Mouse (Mus musculus): ENCODE measurements around the gene Rinl. TPM values are rescaled to one million over a fixed set of nuclear protein-coding genes. Genes with fewer than 3 reads are reported as not detected.

Rinl gene
- polyA plus RNA-seq (2014; fragmentation: Illumina TruSeq; extraction: RNeasy Lipid Tissue Mini Kit (QIAGEN cat#74804); ENCODE audit: low read depth, low replicate concordance) = 0.48 TPM

DNA sequence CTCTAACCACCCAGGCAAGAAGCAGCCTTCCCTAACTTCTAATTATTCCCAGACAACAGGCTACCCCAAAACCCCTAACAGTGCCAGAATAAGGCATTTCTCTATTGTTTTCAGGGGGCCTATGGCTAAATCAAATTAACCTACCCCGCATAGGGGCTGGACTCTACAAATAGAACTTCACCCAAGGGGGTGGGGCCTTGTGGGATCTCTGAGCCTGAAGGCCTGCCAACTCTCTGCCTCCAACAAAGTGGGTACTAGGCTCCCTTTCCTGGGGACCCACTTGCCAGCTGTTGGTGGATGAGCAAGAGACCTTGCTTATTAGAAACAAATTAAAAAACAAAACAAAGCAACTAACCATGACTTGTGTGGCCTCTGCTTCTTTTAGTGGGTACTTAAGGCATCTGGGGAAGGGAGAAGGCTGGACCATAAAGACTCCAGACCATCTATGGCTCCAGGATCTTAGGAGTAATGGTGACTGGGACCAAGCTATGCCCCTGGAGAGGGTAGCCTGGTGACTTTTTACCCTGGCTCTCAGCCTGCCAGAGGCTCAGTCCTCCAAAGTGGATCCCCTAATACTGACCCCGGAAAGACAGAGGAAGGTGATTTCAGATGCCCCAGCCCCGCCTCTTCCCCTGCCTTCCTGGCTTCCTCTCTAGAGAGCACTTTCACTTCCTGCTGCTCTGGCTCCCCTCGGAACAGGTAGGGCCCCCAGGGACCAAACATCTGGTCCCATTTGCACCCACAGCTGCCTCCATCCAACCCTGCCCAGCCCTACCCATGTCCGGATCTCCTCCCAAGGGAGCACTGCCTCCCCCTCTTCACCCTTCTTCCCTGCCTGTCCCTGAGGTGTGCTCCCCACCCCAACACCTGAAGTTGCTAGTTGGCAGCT, at the start of gene Rinl:
Gene Rinl, plus strand, starts transcription at position 663 of the 889 bp plus-strand sequence.

DNA sequence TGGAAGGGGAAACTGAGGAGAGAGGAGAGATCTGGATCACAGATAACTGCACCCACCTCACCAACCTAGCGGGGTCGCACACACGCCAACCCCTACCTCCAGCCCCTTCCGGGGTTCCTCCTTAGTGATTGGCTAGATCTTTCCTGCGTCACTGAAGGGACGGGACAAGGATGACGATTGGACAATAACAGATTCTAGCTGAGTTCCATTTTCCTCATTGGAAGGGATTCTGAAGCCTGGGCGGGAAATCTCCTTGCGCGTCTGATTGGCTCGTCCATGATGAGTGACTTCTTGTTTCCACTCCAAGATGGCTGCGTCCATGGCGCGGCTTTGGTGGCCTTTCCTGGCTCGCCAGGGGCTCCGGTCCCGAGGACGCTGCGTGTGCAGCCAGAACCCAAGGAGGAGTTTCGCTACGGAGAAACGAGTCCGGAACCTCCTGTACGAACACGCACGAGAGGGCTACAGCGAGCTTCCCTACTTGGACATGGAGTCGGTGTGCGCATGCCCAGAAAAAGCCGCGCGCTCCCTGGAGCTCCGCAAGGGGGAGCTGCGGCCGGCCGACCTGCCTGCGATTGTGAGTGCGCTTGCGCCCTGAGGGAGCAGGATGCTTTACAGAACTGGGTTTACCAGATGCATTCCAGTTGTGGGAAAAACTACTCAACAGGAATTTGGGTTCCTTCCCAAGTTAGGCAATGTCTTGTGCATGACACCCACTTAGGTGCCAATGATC, 46.9 kb upstream of the Rinl start, which contains the start of the genes Mrps12 and Sars2:
Gene Mrps12, minus strand, starts transcription at position 112 of the 730 bp plus-strand sequence.
Gene Sars2, plus strand, starts transcription at position 284 of the 730 bp plus-strand sequence.

DNA sequence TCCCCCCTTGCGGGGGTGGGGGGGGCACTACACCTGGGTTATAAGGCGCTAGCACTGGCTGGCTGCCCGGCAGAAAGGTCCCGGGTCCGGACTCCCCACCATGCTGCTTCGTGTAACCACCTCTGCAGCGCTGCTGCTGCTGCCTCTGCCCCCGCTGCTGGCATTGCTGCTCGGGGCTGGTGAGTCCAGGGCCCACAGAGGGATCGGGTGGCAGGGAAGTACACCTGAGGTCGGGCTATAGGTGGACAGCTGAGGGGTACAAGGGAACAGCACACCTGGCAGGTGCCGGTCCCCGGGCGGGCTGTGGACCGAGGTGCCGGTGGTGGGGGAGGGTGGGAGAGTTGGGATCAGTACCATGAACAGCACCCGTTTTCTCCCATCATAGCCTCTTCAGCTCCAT, 32.7 kb upstream of the Rinl start, which contains the start of gene Ccer2:
Gene Ccer2, plus strand, starts transcription at position 96 of the 400 bp plus-strand sequence.

DNA sequence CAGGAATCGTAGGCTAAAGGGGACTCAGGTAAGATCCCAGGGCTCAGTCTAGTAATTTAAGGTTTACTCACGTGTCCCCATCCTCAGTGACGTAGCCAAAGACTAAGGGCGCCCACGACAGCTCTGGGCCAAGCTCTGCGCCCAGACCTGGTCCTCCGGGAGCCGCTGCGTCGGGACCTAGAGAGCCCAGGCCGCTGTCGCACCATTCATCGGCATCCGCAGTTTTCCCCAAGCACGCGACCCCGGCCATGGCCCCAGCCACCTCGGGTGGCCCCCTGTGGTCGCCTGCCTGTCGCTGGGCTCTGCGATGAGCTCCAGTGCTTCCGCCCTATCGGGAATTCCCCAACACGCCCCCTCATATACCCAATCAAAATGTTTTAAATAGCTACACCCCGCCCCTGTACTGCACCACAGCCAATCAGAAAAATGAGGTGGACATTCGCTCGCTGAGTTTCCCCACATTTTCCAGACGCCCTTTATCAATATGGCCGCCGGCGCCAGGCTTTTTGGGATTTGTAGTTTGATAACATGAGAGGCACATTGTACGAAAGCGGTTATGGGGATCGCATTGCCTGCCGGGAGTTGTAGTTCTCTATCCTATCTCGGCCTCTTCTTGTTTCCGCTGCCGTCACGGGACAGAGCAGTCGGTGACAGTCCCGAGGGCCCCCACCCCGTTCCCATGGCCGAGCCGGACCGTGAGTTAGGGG, 22.4 kb upstream of the Rinl start, which contains the start of gene Sirt2:
Gene Sirt2, plus strand, starts transcription at position 563 of the 707 bp plus-strand sequence.

DNA sequence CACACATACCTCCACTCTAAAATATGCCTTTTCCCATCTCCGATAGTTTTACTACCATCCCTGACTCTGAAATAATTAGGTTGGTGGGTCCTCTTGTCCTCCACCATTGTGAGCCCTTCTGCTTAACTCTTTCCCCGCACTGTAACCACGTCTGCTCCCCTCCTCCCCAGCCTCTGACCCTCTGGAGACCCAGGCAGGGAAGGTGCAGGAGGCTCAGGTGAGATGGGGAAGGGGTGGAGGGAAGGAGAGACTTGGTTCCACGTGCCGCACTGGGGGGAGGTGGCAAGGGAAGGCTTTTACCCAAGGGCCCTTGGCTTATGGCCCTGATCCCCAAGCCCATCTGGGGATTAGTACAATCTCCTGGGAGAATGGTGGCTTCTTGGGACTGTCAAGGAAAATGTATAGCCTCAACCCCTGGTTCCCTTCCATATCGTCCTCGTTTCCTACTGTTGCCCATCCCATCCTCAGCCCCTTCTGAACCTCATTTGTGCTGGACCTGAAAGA, 21.3 kb upstream of the Rinl start, which contains the start of gene Nfkbib:
Gene Nfkbib, minus strand, starts transcription at position 51 of the 504 bp plus-strand sequence.

DNA sequence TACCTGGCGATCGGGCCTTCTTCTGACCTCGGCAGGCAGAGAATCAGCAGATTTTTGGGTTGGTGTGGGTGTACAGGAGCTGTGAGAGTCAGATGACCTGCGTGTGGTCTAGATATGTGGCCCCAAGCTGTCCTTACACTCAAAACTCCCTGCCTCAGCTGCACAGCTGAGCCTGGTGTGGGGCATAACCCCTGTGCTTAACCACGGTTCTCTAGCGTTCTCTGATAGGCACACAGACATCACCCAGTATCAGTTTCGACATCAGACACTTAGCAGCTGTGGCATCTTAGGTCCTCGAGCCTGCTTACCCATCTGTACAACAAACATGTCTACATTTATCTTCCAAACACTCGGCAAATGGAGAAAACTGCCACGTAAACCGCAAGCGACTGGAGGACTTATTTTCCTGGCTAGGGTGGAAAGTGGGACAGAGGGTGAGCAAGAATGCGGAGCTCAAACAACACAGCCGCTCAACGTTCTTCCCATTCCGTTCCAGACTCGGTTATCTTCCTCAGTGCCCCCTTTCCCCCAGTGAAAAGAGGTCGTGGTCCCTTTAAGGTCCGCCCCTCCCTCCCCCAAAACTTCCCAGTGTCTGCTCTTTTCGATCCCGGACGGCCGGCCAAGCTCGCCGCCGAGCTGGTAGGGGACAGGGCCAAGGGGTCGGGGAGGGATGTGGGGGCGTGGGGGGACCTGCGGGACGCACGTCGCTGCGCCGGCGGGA, 19.6 kb downstream of the Rinl start, which contains the start of gene Hnrnpl:
Gene Hnrnpl, plus strand, starts transcription at position 321 of the 721 bp plus-strand sequence.

DNA sequence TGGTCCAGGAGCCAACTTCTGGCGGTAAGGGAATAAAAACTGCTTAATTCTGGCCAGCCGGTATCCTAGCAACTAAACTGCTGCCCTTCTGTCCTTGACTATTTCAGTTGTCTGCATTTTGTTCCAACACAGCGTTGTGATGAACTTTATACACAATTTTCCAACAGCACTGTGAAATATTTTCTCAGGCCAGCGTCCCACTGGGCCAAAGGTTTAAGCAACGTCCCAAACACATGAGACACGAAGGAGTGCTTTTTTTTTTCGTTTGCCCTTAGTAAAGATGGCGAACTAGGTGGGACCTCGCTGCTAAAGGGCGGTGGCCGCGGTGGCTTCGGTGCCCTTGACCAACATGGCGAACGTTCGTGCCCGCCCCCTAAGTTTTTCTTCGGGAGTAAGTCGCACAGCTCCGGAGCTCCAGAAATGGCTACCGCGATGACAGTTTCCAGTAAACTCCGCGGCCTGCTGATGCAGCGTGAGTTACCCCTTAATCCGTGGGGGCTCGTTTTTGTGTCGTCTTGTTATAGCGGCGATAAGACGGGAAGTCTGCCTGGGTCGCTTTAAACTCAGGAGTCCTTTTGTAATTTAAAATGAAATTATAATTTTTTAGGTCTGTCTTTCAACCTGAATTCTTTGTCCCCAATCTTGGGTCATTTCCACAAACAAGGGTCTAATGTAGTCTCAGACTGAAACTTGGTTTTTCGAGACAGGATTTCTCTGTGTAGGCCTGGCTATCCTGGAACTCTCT, 36.3 kb downstream of the Rinl start, which contains the start of gene Ech1:
Gene Ech1, plus strand, starts transcription at position 277 of the 745 bp plus-strand sequence.

DNA sequence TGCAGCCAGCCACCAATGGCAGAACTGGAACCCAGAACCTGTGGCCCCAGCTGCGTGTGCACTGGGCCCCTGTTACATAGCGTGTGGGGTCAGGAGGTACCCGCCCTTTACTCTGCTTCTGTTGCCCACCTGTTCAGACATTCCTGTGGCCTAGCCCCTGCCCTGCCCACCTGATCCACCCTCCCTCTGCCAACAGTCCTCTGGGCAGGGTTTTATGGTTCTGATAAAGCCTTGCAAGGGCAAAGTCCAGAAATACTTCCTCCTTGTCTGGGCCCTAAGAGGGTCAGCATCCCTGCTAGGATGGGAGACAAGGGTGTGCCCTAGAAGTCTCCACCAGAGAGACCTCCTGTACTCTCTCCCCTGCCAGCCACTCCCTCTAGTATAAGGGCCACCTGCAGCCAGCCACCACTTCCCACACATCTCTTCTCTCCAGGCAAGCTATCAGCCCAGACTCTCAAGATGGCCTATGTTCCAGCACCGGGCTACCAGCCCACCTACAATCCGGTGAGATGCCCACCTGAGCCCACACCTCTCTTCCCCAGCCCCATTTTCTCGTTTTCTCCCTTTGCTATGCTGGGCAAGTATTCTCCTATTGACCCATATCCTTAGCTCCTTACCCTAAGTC, 45.1 kb downstream of the Rinl start, which contains the start of gene Lgals4:
Gene Lgals4, plus strand, starts transcription at position 132 of the 625 bp plus-strand sequence.

Other genes starting within 250 kb of the Rinl start
- not detected for gene Sycn, start 248.1 kb upstream of the Rinl start, polyA plus RNA-seq (2014; fragmentation: Illumina TruSeq; extraction: RNeasy Lipid Tissue Mini Kit (QIAGEN cat#74804); ENCODE audit: low read depth, low replicate concordance)
- gene Nccrp1, start 241.7 kb upstream of the Rinl start, polyA plus RNA-seq (2014; fragmentation: Illumina TruSeq; extraction: RNeasy Lipid Tissue Mini Kit (QIAGEN cat#74804); ENCODE audit: low read depth, low replicate concordance) = not detected
- 3.5 TPM for gene Samd4b, start 190.8 kb upstream of the Rinl start, polyA plus RNA-seq (2014; fragmentation: Illumina TruSeq; extraction: RNeasy Lipid Tissue Mini Kit (QIAGEN cat#74804); ENCODE audit: low read depth, low replicate concordance)
- 0.82 TPM for gene Pak4, start 190.8 kb upstream of the Rinl start, polyA plus RNA-seq (2014; fragmentation: Illumina TruSeq; extraction: RNeasy Lipid Tissue Mini Kit (QIAGEN cat#74804); ENCODE audit: low read depth, low replicate concordance)
- not detected for gene Acp7, start 157.6 kb upstream of the Rinl start, polyA plus RNA-seq (2014; fragmentation: Illumina TruSeq; extraction: RNeasy Lipid Tissue Mini Kit (QIAGEN cat#74804); ENCODE audit: low read depth, low replicate concordance)
- gene Fbxo27, start 96.1 kb upstream of the Rinl start, polyA plus RNA-seq (2014; fragmentation: Illumina TruSeq; extraction: RNeasy Lipid Tissue Mini Kit (QIAGEN cat#74804); ENCODE audit: low read depth, low replicate concordance) = not detected
- 0.32 TPM for gene Fbxo17, start 72.2 kb upstream of the Rinl start, polyA plus RNA-seq (2014; fragmentation: Illumina TruSeq; extraction: RNeasy Lipid Tissue Mini Kit (QIAGEN cat#74804); ENCODE audit: low read depth, low replicate concordance)
- 34.0 TPM for gene Mrps12, start 47.1 kb upstream of the Rinl start, polyA plus RNA-seq (2014; fragmentation: Illumina TruSeq; extraction: RNeasy Lipid Tissue Mini Kit (QIAGEN cat#74804); ENCODE audit: low read depth, low replicate concordance)
- gene Sars2, start 47.0 kb upstream of the Rinl start, polyA plus RNA-seq (2014; fragmentation: Illumina TruSeq; extraction: RNeasy Lipid Tissue Mini Kit (QIAGEN cat#74804); ENCODE audit: low read depth, low replicate concordance) = 0.34 TPM
- not detected for gene Ccer2, start 32.8 kb upstream of the Rinl start, polyA plus RNA-seq (2014; fragmentation: Illumina TruSeq; extraction: RNeasy Lipid Tissue Mini Kit (QIAGEN cat#74804); ENCODE audit: low read depth, low replicate concordance)
- gene Sirt2, start 22.2 kb upstream of the Rinl start, polyA plus RNA-seq (2014; fragmentation: Illumina TruSeq; extraction: RNeasy Lipid Tissue Mini Kit (QIAGEN cat#74804); ENCODE audit: low read depth, low replicate concordance) = 16.0 TPM
- 1.1 TPM for gene Nfkbib, start 21.5 kb upstream of the Rinl start, polyA plus RNA-seq (2014; fragmentation: Illumina TruSeq; extraction: RNeasy Lipid Tissue Mini Kit (QIAGEN cat#74804); ENCODE audit: low read depth, low replicate concordance)
- 104 TPM for gene Hnrnpl, start 19.6 kb downstream of the Rinl start, polyA plus RNA-seq (2014; fragmentation: Illumina TruSeq; extraction: RNeasy Lipid Tissue Mini Kit (QIAGEN cat#74804); ENCODE audit: low read depth, low replicate concordance)
- 59.4 TPM for gene Ech1, start 36.2 kb downstream of the Rinl start, polyA plus RNA-seq (2014; fragmentation: Illumina TruSeq; extraction: RNeasy Lipid Tissue Mini Kit (QIAGEN cat#74804); ENCODE audit: low read depth, low replicate concordance)
- gene Lgals4, start 44.9 kb downstream of the Rinl start, polyA plus RNA-seq (2014; fragmentation: Illumina TruSeq; extraction: RNeasy Lipid Tissue Mini Kit (QIAGEN cat#74804); ENCODE audit: low read depth, low replicate concordance) = 6.6 TPM
- not detected for gene Lgals7, start 74.9 kb downstream of the Rinl start, polyA plus RNA-seq (2014; fragmentation: Illumina TruSeq; extraction: RNeasy Lipid Tissue Mini Kit (QIAGEN cat#74804); ENCODE audit: low read depth, low replicate concordance)
- not detected for gene Capn12, start 92.5 kb downstream of the Rinl start, polyA plus RNA-seq (2014; fragmentation: Illumina TruSeq; extraction: RNeasy Lipid Tissue Mini Kit (QIAGEN cat#74804); ENCODE audit: low read depth, low replicate concordance)
- gene Actn4, start 173.4 kb downstream of the Rinl start, polyA plus RNA-seq (2014; fragmentation: Illumina TruSeq; extraction: RNeasy Lipid Tissue Mini Kit (QIAGEN cat#74804); ENCODE audit: low read depth, low replicate concordance) = 18.6 TPM
- 9.8 TPM for gene Eif3k, start 192.9 kb downstream of the Rinl start, polyA plus RNA-seq (2014; fragmentation: Illumina TruSeq; extraction: RNeasy Lipid Tissue Mini Kit (QIAGEN cat#74804); ENCODE audit: low read depth, low replicate concordance)
- gene Map4k1, start 193.1 kb downstream of the Rinl start, polyA plus RNA-seq (2014; fragmentation: Illumina TruSeq; extraction: RNeasy Lipid Tissue Mini Kit (QIAGEN cat#74804); ENCODE audit: low read depth, low replicate concordance) = not detected

All from liver, adult 10 weeks (tissue).